Mouse (Mus musculus) embryo, embryonic 11 days (tissue): Measurements from ENCODE around the gene Aff1.
A peak's percentile ranks its signal among the peaks of the same experiment; 100 is the strongest.

Source experiments
- DNase-seq: peaks from one replicate; pipeline ENCODE4 v3.0.0-alpha.2; 2015

Aff1 gene

GRCm38 (mm10) chr5:103691624-103692530 lies at the start of gene Aff1:
TSS of gene Aff1 (plus strand) at chr5:103692374.
- peak; percentile 85 for DNase-seq

DNA sequence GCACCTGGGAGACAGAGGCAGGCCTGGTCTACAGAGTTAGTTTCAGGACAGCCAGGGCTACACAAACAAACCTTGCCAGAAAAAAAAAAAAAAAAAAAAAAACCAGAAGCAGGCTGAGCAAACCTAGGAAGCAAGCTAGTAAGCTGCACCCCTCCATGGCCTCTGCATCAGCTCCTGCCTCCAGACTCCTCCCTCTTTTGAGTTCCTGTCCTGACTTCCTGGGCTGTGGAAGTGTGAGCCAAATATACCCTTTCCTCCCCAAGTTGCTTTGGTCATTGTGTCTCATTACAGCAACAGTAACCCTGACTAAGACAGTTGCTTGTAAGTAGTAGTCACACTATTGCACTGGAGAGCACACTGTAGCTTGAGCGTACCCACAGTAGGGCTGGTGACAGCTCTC lies 48.0 kb upstream of the Aff1 start:
- no peak for DNase-seq

GRCm38 (mm10) chr5:103647320-103647719 lies 44.9 kb upstream of the Aff1 start:
- DNase-seq, result no peak

DNA sequence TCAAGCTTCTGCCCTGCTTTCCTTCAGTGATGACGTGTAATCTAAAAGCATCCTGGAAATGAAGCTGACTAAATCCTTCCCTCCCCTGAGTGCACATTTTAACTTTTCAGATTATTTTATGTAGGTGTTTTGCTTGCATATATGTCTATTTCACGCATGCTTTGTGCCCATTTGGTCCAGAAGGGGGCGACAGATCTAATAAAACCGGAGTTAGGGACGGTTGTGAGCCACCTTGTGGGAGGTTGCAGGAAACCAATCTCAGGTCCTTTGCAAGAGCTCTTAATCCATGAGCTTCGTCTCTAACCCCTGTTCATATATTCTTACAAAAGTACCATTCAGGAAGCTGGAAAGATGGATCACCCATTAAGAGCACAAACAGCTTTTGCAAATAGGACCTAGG lies 37.9 kb upstream of the Aff1 start:
- DNase-seq, result peak; percentile 77

DNA sequence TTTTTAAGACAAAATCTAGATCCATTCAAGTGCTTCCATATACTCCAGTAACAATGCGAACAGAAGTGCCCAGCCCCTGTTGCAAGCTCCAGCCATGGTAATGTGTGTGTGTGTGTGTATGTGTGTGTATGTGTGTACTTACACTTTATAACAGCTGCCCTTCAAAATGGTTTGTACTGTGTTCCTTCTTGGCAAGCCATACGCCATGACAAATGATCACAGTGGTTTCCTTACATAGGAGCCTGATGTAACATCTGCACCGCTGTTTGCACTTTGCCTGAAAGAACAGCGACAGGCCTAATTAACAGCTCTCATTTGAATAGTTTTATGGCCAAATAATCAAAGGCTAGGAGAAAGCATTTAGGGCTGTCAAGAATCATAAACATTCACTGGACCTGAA lies 37.4 kb upstream of the Aff1 start:
- no peak for DNase-seq

DNA sequence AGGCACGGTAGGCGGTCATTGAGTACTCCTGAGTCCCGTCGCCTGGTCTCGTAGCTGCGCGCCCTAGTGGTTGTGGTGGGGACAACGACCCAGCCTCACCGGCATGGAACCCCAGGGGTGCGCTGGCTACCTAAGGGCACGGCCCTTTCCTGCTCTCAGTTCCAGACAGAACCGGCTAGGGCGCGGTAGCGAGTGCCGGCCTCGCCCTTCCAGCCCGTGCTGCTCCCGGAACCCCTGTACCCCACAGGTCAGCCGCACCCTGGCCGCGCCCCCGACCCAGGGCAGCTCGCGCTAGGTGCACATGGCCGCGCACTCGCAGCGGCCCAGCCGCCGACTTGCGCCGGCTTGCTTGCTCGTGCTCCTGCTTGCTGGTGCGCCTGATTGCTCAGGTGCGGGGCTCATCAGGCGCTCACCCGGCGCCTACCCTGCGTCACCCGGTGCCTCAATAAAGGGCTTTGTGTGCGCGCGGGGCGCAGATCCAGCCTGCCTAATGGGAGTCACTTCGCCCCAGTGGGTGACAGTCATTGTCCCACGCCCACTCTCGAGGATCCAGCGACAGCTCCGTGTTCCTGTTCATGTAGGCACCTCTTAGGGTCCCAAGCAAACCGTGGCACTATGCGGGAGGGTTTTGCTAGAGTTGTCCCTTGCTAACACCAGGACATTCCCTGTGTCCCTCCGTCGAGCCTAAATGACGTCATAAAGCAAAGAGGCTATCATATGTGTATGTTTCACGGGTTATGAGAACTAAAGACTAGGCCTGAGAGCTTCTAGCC lies 36.6 kb upstream of the Aff1 start, which contains the start of gene 1700016H13Rik:
Gene 1700016H13Rik (minus strand): TSS at position 665 of the 773 bp plus-strand sequence.
- DNase-seq, result peak; percentile 88

DNA sequence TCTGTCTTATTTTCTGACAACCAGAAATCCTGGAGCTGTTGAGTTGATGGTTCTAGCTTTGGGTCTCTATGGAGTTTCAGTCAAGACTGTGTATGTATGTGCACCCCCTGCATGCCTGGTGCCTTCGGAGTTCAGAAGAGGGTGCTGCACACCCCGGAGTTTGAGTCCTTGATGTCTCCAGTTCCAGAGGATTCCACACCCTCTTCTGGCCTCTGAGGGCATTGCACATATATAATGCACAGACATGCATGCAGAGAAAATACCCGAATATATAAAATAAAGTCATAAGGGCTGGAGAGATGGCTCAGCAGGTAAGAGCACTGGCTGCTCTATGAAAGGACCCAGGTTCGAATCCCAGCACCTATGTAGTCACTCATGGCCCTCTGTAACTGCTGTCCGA lies 33.3 kb upstream of the Aff1 start:
- DNase-seq, result no peak

DNA sequence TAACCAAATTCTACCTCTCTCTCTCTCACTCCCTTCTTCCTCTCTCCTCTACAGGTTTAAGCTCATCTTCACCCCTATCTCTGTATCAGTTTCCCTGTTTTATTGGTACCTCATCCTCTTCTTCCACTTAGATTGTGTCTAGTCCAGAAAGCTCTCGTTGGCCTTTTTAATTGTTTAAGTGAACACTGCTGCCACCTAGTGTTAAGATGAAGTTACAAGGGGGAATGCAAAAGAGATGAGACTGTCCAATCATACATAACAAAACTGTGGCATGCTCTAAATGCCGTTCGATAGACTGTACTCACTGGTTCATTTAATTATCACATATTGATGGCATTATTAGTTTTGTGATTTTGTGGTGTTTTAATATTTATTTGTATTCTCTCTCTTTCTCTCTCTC lies 32.6 kb upstream of the Aff1 start:
- DNase-seq, result peak; percentile 81

DNA sequence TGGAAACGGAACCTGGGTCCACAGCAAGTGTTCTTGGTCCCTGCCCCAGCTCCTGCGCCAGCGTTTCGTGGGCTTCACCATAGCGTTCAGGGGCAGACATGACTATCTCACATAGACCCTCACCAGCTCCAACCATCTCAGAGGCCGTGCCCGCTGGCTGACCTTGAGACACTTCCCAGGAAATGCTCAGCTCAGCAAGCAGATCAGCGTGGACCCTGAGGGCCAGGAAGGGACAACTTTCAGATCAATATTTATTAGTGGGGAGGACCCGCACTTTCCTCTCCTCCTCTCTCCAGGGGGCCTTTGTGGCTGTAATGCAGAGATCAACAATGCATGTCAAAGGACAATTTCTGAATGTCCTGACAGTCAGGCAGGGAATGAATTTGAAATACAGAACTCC lies 27.2 kb upstream of the Aff1 start:
- no peak for DNase-seq

DNA sequence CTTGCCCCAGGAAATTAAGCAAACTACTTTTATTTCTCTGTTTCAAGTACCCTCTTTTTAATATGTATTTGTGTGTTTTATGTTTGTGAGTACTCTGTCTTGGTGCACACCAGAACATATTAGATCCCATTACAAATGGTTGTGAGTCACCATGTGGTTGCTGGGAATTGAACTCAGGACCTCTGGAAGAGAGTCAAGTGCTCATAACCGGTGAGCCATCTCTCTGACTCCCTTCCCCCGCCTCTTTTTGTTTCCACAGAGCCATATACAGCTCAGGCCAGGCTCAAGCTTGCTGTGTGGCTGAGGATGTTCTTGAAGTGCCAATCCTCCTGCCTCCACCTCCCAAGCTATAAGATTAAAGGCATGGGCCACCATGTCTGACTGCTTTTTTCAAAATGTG lies 26.3 kb upstream of the Aff1 start:
- DNase-seq, result no peak

- DNase-seq, result no peak
These were observed 20.3 kb upstream of the Aff1 start for GRCm38 (mm10) chr5:103671858-103672257.

DNA sequence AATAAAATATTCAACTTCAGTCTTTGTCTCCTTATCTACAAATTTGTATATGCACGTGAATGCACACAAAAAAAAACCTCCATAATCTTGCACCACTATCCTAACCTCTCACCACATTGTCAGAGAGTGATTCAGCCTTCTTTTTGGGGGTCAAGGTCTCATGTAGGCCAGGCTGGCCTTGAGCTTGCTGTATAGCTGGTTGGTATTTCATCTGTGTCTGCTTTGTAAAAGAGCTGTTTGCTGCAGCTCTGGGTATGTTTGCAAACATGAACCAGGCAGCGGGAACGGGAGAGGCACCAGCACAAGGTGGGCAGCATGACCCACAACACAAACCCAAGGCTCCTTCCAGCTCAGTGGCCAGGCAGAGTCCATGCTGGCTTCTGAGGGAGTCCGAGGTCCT lies 18.6 kb upstream of the Aff1 start:
- DNase-seq, result no peak

DNA sequence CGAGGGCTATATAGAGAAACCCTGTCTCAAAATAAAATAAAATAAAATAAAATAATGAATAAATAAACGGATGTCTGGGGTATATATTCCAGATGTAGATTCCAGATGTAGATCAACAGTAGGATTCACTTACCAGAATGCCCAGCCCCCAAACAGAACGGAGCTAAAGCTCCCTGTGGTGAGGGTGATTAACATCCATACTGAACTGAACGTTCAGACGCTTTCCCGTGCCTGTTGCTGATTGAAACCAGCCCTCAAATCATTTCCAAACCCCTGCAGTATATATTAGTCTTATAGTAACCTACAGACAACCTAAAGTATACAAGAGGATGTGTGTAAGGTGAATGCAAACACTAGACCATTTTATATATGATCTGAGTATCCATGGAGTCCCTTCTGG lies 17.7 kb upstream of the Aff1 start:
- DNase-seq, result peak; percentile 58

DNA sequence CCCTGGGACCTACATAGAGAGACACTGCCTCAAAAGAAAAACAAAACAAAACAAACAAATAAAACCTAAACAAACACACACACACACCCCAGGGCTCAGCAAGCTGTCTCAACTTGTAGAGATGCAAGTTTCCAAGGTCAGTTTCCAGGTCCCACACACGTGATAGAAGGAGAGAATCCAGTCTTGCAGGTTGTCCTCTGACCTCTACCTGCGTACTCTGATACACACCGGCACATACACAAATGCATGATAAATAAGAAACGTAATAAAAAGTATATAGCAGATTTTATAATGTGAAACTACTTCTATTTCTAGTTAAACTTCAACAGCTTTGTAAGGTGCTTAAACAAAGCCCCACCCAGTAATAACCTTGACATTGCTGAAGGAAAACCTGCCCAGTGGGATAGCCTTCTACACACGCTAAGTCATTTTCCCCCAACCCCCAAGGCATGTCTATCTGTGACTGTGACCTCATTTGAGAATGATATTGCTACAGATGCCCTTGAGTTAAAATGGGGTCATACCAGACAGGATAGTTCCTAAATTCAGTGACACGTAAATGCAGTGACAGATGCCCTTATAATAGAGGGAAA lies 15.8 kb upstream of the Aff1 start:
- no peak for DNase-seq

DNA sequence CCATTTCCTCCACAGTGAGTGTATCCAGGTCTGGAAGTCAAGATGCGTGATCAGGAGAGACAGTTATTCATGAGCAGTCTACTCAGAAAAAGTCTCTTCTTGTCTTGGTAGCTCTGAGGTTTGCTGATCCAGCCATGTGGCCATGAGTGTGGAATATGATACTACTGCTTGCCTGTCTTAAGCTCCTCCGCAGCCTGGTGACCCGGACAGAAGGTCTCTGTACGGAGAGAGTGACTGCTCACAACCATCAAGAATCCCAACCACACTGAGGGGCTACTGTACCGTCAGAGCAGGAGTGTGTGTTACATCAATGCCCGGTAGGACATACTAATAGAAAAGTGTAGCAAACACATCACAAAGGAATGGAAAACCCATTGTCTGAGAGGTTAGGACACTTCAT lies 14.3 kb upstream of the Aff1 start:
- no peak for DNase-seq

- DNase-seq, result no peak
These were observed 13.2 kb upstream of the Aff1 start for GRCm38 (mm10) chr5:103678974-103679373.

DNA sequence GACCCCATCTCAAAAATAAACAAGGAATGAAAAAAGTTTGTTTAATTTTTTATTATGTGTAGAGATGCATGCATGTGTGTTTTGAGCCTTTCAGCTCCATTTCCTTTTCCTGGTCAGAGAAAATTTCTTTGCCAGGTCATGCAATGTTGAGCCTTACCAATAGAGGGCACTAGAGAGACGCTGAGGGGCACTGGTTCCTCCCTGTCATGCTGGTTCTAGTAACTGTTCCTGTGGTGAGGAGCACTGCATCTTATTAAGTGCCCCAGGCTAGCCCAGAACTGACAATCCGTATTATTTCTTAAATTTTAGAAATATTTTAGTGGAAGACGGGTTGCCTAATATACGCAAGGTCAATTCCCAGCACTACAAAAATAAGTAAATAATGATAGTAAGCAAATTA lies 11.8 kb upstream of the Aff1 start:
- DNase-seq, result peak; percentile 78

DNA sequence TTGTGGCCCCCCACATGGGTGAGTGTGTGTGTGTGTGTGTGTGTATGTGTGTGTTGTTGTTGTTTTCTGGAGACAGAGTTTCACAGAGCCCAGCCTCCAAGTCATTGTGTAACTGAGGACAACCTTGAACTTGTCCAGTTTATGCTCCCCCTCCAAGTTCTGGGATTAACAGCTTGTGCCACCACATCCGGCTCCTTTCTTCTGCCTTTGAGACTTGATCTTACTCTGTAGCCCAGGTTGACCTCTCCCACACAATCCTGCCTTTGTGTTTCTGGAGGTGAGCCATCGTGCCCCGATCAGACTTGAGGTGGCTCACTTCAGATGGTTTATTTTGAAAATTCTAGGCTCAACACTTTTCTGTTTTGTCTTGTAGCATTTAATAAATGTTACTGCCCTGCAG lies 10.3 kb upstream of the Aff1 start:
- DNase-seq, result no peak

DNA sequence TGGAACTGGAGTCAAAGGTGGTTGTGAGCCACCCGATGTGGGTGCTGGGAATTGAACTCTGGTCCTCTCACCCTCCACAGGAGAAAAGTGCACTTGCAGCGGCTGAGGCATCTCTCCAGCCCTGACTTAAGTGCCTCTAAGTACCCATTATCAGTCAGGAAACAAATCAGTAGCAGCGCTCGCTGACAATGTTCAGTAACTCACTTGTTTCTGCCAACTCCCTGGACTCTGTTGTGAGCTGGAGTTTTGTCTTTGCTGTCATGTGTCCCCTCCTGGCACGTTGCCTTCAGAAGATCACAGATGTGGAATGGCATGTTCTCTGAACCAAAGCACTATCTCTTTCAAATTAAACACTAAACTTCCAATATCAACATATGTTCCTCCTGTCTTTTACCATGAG lies 2.5 kb upstream of the Aff1 start:
- no peak for DNase-seq

- no peak for DNase-seq
These were observed 2.0 kb upstream of the Aff1 start for GRCm38 (mm10) chr5:103690190-103690589.

- no peak for DNase-seq
These were observed 1.0 kb upstream of the Aff1 start for GRCm38 (mm10) chr5:103691171-103691570.

DNA sequence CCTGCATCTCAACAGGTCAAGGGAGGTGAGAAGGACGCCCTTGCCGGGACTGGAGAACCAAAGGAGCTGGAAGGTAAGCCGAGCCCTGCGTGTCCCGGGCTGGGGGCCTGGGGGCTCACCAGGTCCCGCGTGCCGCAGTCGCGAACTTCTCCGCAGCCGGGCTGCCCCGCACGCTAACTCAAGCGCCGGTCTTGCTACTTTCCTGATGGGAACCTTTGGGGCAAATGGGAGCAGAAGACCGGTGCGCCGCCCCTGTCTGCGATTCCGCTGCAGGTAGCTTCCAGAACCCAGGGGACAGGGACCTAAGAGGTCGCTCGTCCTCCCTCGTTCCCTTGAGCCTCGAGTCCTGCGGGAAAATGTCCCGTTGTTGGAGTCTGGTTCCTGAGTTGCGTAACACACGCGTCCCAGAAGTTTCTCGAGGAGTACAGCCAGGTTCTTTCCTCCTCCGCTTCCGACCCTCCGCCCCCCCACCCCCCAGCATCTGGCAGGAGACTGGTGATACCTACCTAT lies 412 bp downstream of the Aff1 start:
- DNase-seq, result no peak

DNA sequence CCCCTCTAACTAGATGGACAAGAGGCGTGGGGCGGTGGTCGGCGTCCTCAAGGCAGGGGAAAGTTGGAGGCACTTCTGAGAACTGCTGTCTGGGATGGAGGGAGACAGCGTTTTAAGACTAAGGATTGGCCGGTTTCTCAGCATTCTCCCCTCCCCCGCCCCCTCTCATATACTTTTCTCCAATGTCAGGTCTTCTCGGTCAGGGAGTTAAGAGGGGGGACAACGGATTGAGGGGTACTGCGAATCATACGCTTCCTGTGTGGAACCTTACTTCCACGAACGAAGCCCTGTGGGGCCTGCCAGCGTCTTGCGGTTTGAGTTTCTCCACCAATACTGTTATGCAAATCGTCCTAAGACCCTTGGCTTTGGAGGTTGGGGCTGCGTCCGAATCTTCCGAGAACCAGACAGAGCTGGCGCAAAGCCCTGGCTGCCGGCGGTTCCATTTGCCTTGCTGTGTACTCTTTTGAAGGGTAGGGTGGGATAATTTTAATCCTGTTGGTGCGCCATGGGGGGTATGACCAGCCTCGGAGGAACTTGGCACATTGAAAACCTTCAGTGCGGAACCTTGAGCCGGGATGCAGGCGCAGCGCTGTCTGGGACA lies 967 bp downstream of the Aff1 start:
- DNase-seq, result peak; percentile 58
